Mouse (Mus musculus) large intestine, adult 2 months (tissue): ENCODE data around the gene Arpc5. TPM values are rescaled to one million over a fixed set of nuclear protein-coding genes. Genes with fewer than 3 reads are reported as not detected.

Experiments used
- DNase-seq: peaks from one replicate; pipeline ENCODE4 v3.0.0-alpha.2; 2012; ENCODE audit warnings: low read depth, low spot score
- WGBS: fragments of 180-500 bp; shearing (Covaris S2); methylation state at CpG from one replicate; pipeline ENCODE4 v1.1.7; 2018; 5-methylcytosine and 5-hydroxymethylcytosine counted together
- polyA plus RNA-seq: library from polyadenylated mRNA; depleted of rRNA; stranded (reverse); fragments of >200 nt; gene quantifications from 2 replicates; pipeline ENCODE4 v1.2.3, GENCODE M21; 2012; rRNA removed

Gene Arpc5
- polyA plus RNA-seq: 107 and 144 TPM in 2 replicates

- under 1% methylated on average over 85 of the region's 86 CpGs for WGBS
- peak; percentile 84 for DNase-seq
Measured at GRCm38 (mm10) chr1:152766032-152766772, at the start of gene Arpc5, which contains the start of gene Rgl1. Arpc5 (plus strand) TSS chr1:152766542. Rgl1 (minus strand) TSS chr1:152766351.

- no peak for DNase-seq
- WGBS: 33% methylated on average over 1 of the region's 1 CpGs
Measured at GRCm38 (mm10) chr1:152717329-152717728, 49.0 kb upstream of the Arpc5 start.

- 49% methylated on average over 6 of the region's 6 CpGs for WGBS
- DNase-seq: no peak
Measured at GRCm38 (mm10) chr1:152718200-152718599, 48.1 kb upstream of the Arpc5 start.

GRCm38 (mm10) chr1:152720969-152721368 lies 45.4 kb upstream of the Arpc5 start:
- WGBS: 42% methylated on average over 4 of the region's 4 CpGs
- DNase-seq: no peak

- WGBS: 47% methylated on average over 11 of the region's 11 CpGs
- no peak for DNase-seq
Measured at GRCm38 (mm10) chr1:152721535-152722198, 44.7 kb upstream of the Arpc5 start.

- DNase-seq: no peak
Measured at GRCm38 (mm10) chr1:152724286-152724685, 42.1 kb upstream of the Arpc5 start.

- WGBS: 24% methylated on average over 3 of the region's 3 CpGs
Measured at GRCm38 (mm10) chr1:152726095-152726494, 40.2 kb upstream of the Arpc5 start.

GRCm38 (mm10) chr1:152727604-152728236 lies 38.6 kb upstream of the Arpc5 start:
- 42% methylated on average over 4 of the region's 5 CpGs for WGBS
- no peak for DNase-seq

More at GRCm38 (mm10) chr1:152726095-152726494, 40.2 kb upstream of the Arpc5 start:
- no peak for DNase-seq

GRCm38 (mm10) chr1:152738793-152739192 lies 27.5 kb upstream of the Arpc5 start:
- WGBS: 87% methylated on average over 9 of the region's 9 CpGs
- DNase-seq: no peak

- DNase-seq: no peak
- WGBS: 91% methylated on average over 11 of the region's 11 CpGs
Measured at GRCm38 (mm10) chr1:152739374-152739773, 27.0 kb upstream of the Arpc5 start.

GRCm38 (mm10) chr1:152743095-152743826 lies 23.1 kb upstream of the Arpc5 start:
- 40% methylated on average over 15 of the region's 15 CpGs for WGBS
- DNase-seq: no peak

- DNase-seq: peak; percentile 58
- WGBS: 6% methylated on average over 5 of the region's 5 CpGs
Measured at GRCm38 (mm10) chr1:152746426-152746825, 19.9 kb upstream of the Arpc5 start.

GRCm38 (mm10) chr1:152749276-152749675 lies 17.1 kb upstream of the Arpc5 start:
- WGBS: 75% methylated on average over 9 of the region's 9 CpGs

GRCm38 (mm10) chr1:152750312-152750965 lies 15.9 kb upstream of the Arpc5 start, which contains the start of gene Apobec4:
Apobec4 (plus strand) TSS chr1:152750551.
- 37% methylated on average over 13 of the region's 13 CpGs for WGBS
- DNase-seq: no peak

More at GRCm38 (mm10) chr1:152749276-152749675, 17.1 kb upstream of the Arpc5 start:
- DNase-seq: no peak

GRCm38 (mm10) chr1:152761791-152762190 lies 4.6 kb upstream of the Arpc5 start:
- no peak for DNase-seq
- 62% methylated on average over 2 of the region's 2 CpGs for WGBS

- no peak for DNase-seq
- WGBS: under 1% methylated on average over 60 of the region's 60 CpGs
Measured at GRCm38 (mm10) chr1:152766804-152767748, 734 bp downstream of the Arpc5 start.

GRCm38 (mm10) chr1:152767749-152768488 lies 1.6 kb downstream of the Arpc5 start:
- peak; percentile 68 for DNase-seq
- 1% methylated on average over 5 of the region's 5 CpGs for WGBS
